ENCODE assay signal across 18 mouse cellular contexts in the genomic region with DNA sequence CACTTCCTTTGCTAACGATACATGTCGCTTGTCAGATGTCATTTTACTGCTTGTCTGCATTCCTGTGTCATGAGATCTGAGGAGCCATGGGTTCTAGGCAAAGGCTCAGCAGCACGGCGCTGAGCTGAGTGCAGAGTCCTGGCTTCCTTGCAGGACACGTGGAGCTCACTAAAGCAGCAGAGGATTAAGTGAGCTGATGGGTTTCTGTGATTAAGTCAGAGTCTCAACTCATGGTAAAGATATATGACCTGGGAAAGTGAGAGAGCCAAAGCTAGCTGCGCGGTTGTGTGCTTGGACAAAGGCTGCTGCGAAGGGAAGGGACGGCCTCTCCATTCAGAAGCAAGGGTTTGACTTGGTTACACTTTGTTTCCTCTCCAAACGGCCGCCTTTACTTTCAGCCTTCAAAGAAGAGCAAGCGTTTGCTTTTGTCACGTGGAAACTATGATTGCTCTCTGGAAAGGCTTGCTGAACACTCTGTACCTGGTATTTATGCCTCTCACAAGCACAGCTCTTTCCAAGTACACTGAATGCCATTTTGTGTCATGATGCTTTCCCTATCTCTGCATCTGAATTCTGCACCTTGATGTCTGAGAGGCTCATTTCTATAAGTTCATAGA.
DNase-seq lines count a peak whose midpoint lies in the region; ATAC-seq and TF ChIP-seq lines count a peak whose summit lies in the region.
"Had no signal": no experiment of that assay in that cellular context is flagged by ENCODE, and none has a peak within 500 bp of the region (broad histone marks: within the 10 kb centered on the region; RNA-seq: fewer than 3 reads in every experiment).

No protein-coding gene starts in this region.

- H3K27me3 ChIP-seq in stomach, postnatal 0 days (ENCODE audit: control insufficient read depth, insufficient read depth, low read length) = no peaks in the 10 kb centered on the region
- H3K27me3 ChIP-seq: CH12.LX; liver, embryonic 13.5 days had no signal

- peak; percentile 83 for TF ChIP-seq EP300 in stomach, postnatal 0 days (optimal IDR thresholded peaks at IDR 0.05)

- no peak overlapping the region for H3K9ac ChIP-seq in stomach, postnatal 0 days (ENCODE audit: low read length)
- H3K9ac ChIP-seq: liver, embryonic 13.5 days had no signal

- ATAC-seq in stomach, postnatal 0 days (ENCODE audit: low FRiP score, low TSS enrichment) = peak; percentile 85
- ATAC-seq: activated CD4-positive, CD25-positive, alpha-beta regulatory T cell, adult 4 months had no signal

- no peaks in the 10 kb centered on the region for H3K36me3 ChIP-seq in stomach, postnatal 0 days (ENCODE audit: control insufficient read depth, insufficient read depth, low read length)
- H3K36me3 ChIP-seq: liver, embryonic 13.5 days had no signal

- no peaks in the 10 kb centered on the region; the same call in 1 of the 2 replicates for H3K4me1 ChIP-seq in stomach, postnatal 0 days (replicated peaks; ENCODE audit: control insufficient read depth, insufficient read depth)
- H3K4me1 ChIP-seq: liver, embryonic 13.5 days; megakaryocyte, embryonic 14.5 days had no signal

- TF ChIP-seq CTCF in stomach, postnatal 0 days (IDR thresholded peaks at IDR 0.05; ENCODE audit: low read depth) = no peak

- no peak overlapping the region for H3K4me3 ChIP-seq in stomach, postnatal 0 days (ENCODE audit: low read depth, low read length)
- H3K4me3 ChIP-seq: erythroblast, embryonic 14.5 days; liver, embryonic 13.5 days; megakaryocyte, embryonic 14.5 days had no signal

- peak overlapping the region; percentile 25; the same call in 1 of the 2 replicates for H3K4me2 ChIP-seq in stomach, postnatal 0 days (replicated peaks; ENCODE audit: low read depth)
- H3K4me2 ChIP-seq: liver, embryonic 13.5 days had no signal

- H3K27ac ChIP-seq in stomach, postnatal 0 days (replicated peaks) = peak overlapping the region; percentile 85
- H3K27ac ChIP-seq: liver, embryonic 13.5 days had no signal

- H3K9me3 ChIP-seq in stomach, postnatal 0 days (ENCODE audit: control insufficient read depth, low read length) = no peaks in the 10 kb centered on the region
- H3K9me3 ChIP-seq: liver, embryonic 13.5 days had no signal

- 26% methylated on average over 13 of the region's 13 CpGs for WGBS in stomach, postnatal 0 days

- peak; percentile 18 for DNase-seq in embryo, embryonic 10 days (ENCODE audit: low spot score)
- DNase-seq in embryo, embryonic 9.5 days (ENCODE audit: extremely low spot score) = no peak
- peak; percentile 26 to 67 for DNase-seq in lung, adult 18-20 months
- DNase-seq in lung, postnatal 10 days = no peak
- peak; percentile 20 for DNase-seq in lung, postnatal 14 days
- peak; percentile 61 for DNase-seq in stomach, postnatal 0 days (ENCODE audit: low spot score)
- no peak for DNase-seq in urinary bladder, postnatal 14 days (ENCODE audit: low spot score)
- DNase-seq in gastrocnemius, adult 18-20 months (ENCODE audit: low spot score) = no peak
- DNase-seq: cerebellum, adult 11 months; gastrocnemius, postnatal 36 days; heart, postnatal 14 days; kidney, postnatal 14 days; liver, embryonic 13.5 days; right cerebral cortex, postnatal 4 days had no signal

Comparison
In these comparisons a context has a peak if more than half of its experiments do, and no peak if none do; other contexts are left out.
1. DNase-seq: peak in embryo, embryonic 10 days (single experiment), lung, adult 18-20 months (2 of 2), lung, postnatal 14 days (single experiment) and stomach, postnatal 0 days (single experiment); none in embryo, embryonic 9.5 days (single experiment), lung, postnatal 10 days (single experiment), urinary bladder, postnatal 14 days (single experiment) and gastrocnemius, adult 18-20 months (single experiment).